ENCODE assay signal across 47 mouse cellular contexts in genomic region chr2:51627211-51627610, GRCm38 (mm10). TPM values are rescaled to one million over a fixed set of nuclear protein-coding genes. Genes with fewer than 3 reads are reported as not detected.
"Had no signal": no experiment of that assay in that cellular context is flagged by ENCODE, and none has a peak within 500 bp of the region (broad histone marks: within the 10 kb centered on the region; RNA-seq: fewer than 3 reads in every experiment).

Tas2r134 (plus strand) TSS chr2:51627511.

- ATAC-seq: liver, embryonic 12.5 days; liver, postnatal 0 days; lung, postnatal 0 days; midbrain, embryonic 13.5 days; midbrain, embryonic 15.5 days; midbrain, embryonic 16.5 days had no signal

- H3K36me3 ChIP-seq: limb, embryonic 10.5 days; limb, embryonic 12.5 days; limb, embryonic 13.5 days; limb, embryonic 15.5 days; liver, embryonic 12.5 days; liver, embryonic 13.5 days; liver, embryonic 15.5 days; lung, embryonic 15.5 days; midbrain, embryonic 10.5 days; midbrain, embryonic 12.5 days; midbrain, embryonic 13.5 days; midbrain, embryonic 15.5 days had no signal

- H3K4me1 ChIP-seq: limb, embryonic 12.5 days; limb, embryonic 13.5 days; limb, embryonic 15.5 days; liver, embryonic 12.5 days; liver, embryonic 13.5 days; liver, embryonic 15.5 days; lung, embryonic 15.5 days; megakaryocyte, embryonic 14.5 days; midbrain, embryonic 12.5 days; midbrain, embryonic 13.5 days; midbrain, embryonic 15.5 days had no signal

- DNase-seq: left cerebral cortex, postnatal 4 days; liver; liver, embryonic 13.5 days; liver, postnatal 0 days; lung, adult 18-20 months; lung, adult 2 months; lung, embryonic 14.5 days; lung, postnatal 10 days; lung, postnatal 14 days; lung, postnatal 36 days; lung, postnatal 4 days; midbrain, embryonic 14.5 days had no signal

- H3K4me3 ChIP-seq: left cerebral cortex, adult 2 months; limb, embryonic 10.5 days; limb, embryonic 12.5 days; limb, embryonic 13.5 days; limb, embryonic 15.5 days; liver, embryonic 12.5 days; liver, embryonic 13.5 days; liver, embryonic 15.5 days; lung, embryonic 15.5 days; megakaryocyte, embryonic 14.5 days; midbrain, embryonic 10.5 days; midbrain, embryonic 12.5 days; midbrain, embryonic 13.5 days; midbrain, embryonic 15.5 days; myocyte had no signal

- H3K27me3 ChIP-seq: limb, embryonic 12.5 days; limb, embryonic 13.5 days; limb, embryonic 15.5 days; liver, embryonic 12.5 days; liver, embryonic 13.5 days; liver, embryonic 15.5 days; lung, embryonic 15.5 days; megakaryocyte, embryonic 14.5 days; midbrain, embryonic 12.5 days; midbrain, embryonic 13.5 days; midbrain, embryonic 15.5 days had no signal

- H3K9me3 ChIP-seq: limb, embryonic 10.5 days; limb, embryonic 12.5 days; limb, embryonic 13.5 days; limb, embryonic 15.5 days; liver, embryonic 12.5 days; liver, embryonic 13.5 days; liver, embryonic 15.5 days; lung, embryonic 15.5 days; megakaryocyte, embryonic 14.5 days; midbrain, embryonic 10.5 days; midbrain, embryonic 12.5 days; midbrain, embryonic 13.5 days; midbrain, embryonic 15.5 days had no signal

RNA-seq across cellular contexts. Expression of gene Tas2r134, which starts in this region (rescaled TPM):
- total RNA-seq: left cerebral cortex, adult 2 months; left cerebral cortex, adult 8-10 months; left cerebral cortex, postnatal 10 days; left cerebral cortex, postnatal 14 days; left cerebral cortex, postnatal 25 days; left cerebral cortex, postnatal 36 days; left cerebral cortex, postnatal 4 days; liver, adult 2 months; megakaryocyte progenitor cell, adult 5-6 weeks; megakaryocyte, adult 5-6 weeks; megakaryocyte-erythroid progenitor cell, adult 5-6 weeks; midbrain, postnatal 0 days; monocyte, adult 5-6 weeks had no signal
- polyA plus RNA-seq: limb, embryonic 10.5 days; limb, embryonic 11.5 days; limb, embryonic 12.5 days; limb, embryonic 13.5 days; limb, embryonic 14.5 days; limb, embryonic 15.5 days; liver, adult 2 months; liver, embryonic 11.5 days; liver, embryonic 12.5 days; liver, embryonic 13.5 days; liver, embryonic 14.5 days; liver, embryonic 15.5 days; liver, embryonic 16.5 days; liver, postnatal 0 days; lung, adult 2 months; lung, embryonic 14.5 days; lung, embryonic 15.5 days; lung, embryonic 16.5 days; lung, postnatal 0 days; macrophage; midbrain, embryonic 10.5 days; midbrain, embryonic 11.5 days; midbrain, embryonic 12.5 days; midbrain, embryonic 13.5 days; midbrain, embryonic 14.5 days; midbrain, embryonic 15.5 days; midbrain, embryonic 16.5 days; midbrain, postnatal 0 days; myocyte had no signal
